Mouse (Mus musculus): ENCODE results near the gene Gm11564.

DNA sequence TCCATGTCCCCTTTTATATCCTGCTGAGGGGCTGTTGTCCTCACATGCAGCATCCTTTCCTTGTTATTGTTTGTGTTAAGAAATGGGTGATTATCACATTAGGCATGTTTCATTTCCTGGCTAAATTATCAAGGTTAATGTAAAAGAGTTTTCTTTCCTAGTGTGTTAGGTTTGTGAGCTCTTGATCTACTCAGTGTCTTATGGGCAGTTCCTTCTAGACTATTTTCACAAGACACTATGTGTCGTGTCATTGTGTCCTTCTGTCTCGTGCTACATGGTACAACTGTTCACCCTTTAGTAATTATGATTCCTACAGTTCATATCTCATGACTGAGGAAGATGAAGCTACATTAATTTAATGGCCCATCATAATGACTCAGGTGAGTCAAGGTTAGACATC lies 22.1 kb downstream of the Gm11564 start, which contains the start of gene Gm11596:
- TF ChIP-seq CTCF (IDR thresholded peaks at IDR 0.05; ENCODE audit: low read depth, low read length): no peak
- no peak for TF ChIP-seq POLR2A (IDR thresholded peaks at IDR 0.05; ENCODE audit: extremely low read depth, insufficient read depth, low read length)
